In genomic region chr12:100297961-100298360, GRCm38 (mm10) we compare ENCODE assay signal across 22 mouse cellular contexts.
"Had no signal": no experiment of that assay in that cellular context is flagged by ENCODE, and none has a peak within 500 bp of the region (broad histone marks: within the 10 kb centered on the region; RNA-seq: fewer than 3 reads in every experiment).

No protein-coding gene starts in this region.

- H3K27ac ChIP-seq: forebrain, embryonic 15.5 days; heart, embryonic 10.5 days; hindbrain, embryonic 13.5 days; hindbrain, embryonic 15.5 days; kidney, postnatal 0 days; limb, embryonic 13.5 days; limb, embryonic 15.5 days; liver, embryonic 12.5 days; liver, embryonic 14.5 days had no signal

- H3K9ac ChIP-seq: forebrain, embryonic 15.5 days; forebrain, postnatal 0 days; heart, embryonic 12.5 days; hindbrain, embryonic 13.5 days; hindbrain, embryonic 15.5 days; limb, embryonic 13.5 days; limb, embryonic 15.5 days; liver, embryonic 12.5 days; liver, embryonic 14.5 days had no signal

- ATAC-seq: forebrain, embryonic 15.5 days; forebrain, postnatal 0 days; intestine, embryonic 16.5 days; liver, embryonic 12.5 days had no signal

- H3K27me3 ChIP-seq: forebrain, embryonic 15.5 days; heart, embryonic 12.5 days; hindbrain, embryonic 13.5 days; hindbrain, embryonic 15.5 days; limb, embryonic 13.5 days; limb, embryonic 15.5 days; liver, embryonic 12.5 days had no signal

- H3K9me3 ChIP-seq: forebrain, embryonic 15.5 days; heart, embryonic 10.5 days; heart, embryonic 12.5 days; hindbrain, embryonic 13.5 days; hindbrain, embryonic 15.5 days; limb, embryonic 15.5 days had no signal

- H3K4me2 ChIP-seq: forebrain, embryonic 15.5 days; heart, embryonic 12.5 days; hindbrain, embryonic 13.5 days; hindbrain, embryonic 15.5 days; limb, embryonic 13.5 days; limb, embryonic 15.5 days; liver, embryonic 12.5 days had no signal

- H3K36me3 ChIP-seq: forebrain, embryonic 15.5 days; hindbrain, embryonic 15.5 days had no signal

- DNase-seq: forebrain, postnatal 0 days; gastrocnemius, postnatal 14 days; gastrocnemius, postnatal 36 days; heart, adult 18-20 months; heart, postnatal 10 days; heart, postnatal 36 days; kidney, adult 11 months; kidney, postnatal 14 days; kidney, postnatal 36 days; layer of hippocampus, postnatal 36 days; left cerebral cortex, postnatal 4 days had no signal

- H3K4me3 ChIP-seq: forebrain, embryonic 15.5 days; heart, embryonic 10.5 days; heart, embryonic 12.5 days; hindbrain, embryonic 13.5 days; hindbrain, embryonic 15.5 days; limb, embryonic 13.5 days; limb, embryonic 15.5 days; liver, embryonic 12.5 days had no signal

- H3K4me1 ChIP-seq: forebrain, embryonic 15.5 days; hindbrain, embryonic 15.5 days; limb, embryonic 13.5 days; limb, embryonic 15.5 days; liver, embryonic 12.5 days had no signal
